Mouse (Mus musculus): ENCODE results near the gene Abhd17c.

DNA sequence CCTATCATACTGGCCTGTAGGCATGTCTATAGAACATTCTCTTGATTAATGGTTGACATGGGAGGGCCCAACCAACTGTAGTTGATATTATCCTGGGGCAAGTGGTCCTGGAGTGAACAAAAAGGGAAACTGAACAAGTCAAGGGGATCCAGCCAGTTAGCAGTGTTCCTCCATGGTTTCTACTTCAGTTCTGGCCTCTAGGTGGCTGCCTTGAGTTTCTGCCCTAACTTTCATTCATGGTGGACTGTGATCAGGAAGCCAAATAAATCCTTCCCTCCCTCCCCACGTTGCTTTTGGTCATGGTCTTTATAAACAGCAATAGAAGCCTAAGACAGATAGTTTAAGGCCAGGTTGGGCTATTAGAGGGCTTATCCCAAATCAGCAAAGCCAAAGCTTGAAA lies 61.9 kb downstream of the Abhd17c start:
- TF ChIP-seq CTCF (IDR thresholded peaks at IDR 0.05; ENCODE audit: control insufficient read depth, insufficient read depth, low read length) (0 out of 2 replicates have a peak, but pooled peaks have one; percentile 21), POLR2A (IDR thresholded peaks at IDR 0.05; ENCODE audit: borderline replicate concordance, control insufficient read depth, low read depth, low read length) (no peak)

Measured in bone marrow, adult 2 months (tissue).